In the genomic region with DNA sequence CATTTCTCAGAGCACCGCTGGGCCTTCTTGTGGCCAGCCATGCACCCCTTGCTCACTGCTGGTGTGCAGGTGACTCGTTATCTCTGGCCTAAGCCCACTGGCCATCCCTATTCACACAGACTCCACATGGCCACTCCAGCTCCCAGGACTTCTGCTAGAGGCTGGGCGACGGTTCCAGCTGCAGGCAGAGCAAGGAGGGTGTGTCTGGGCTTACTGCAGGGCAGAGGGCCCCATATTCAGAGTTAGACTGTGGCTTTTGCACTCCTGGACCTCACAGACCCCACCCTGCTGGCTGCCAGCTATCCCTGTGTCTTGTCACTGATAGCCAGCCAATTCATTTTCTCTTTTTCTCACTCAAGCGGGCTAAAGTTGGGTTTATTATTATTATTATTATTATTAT, we compare ENCODE assay signal across 1 mouse cellular context.
TF ChIP-seq lines count a peak whose summit lies in the region.

No protein-coding gene starts in this region.

TF ChIP-seq in ES-E14, 5 proteins besides CTCF, POLR2A, EP300 and RAD21:
- TF ChIP-seq CHD2 (IDR thresholded peaks at IDR 0.05; ENCODE audit: low read depth, low read length) (no peak), ZC3H11A (IDR thresholded peaks at IDR 0.05; ENCODE audit: borderline replicate concordance, low read depth, low read length) (no peak), ZNF384 (IDR thresholded peaks at IDR 0.05; ENCODE audit: low read depth, low read length) (no peak), MAFK (IDR thresholded peaks at IDR 0.05; ENCODE audit: insufficient read depth, low read depth, low read length) (no peak), HCFC1 (IDR thresholded peaks at IDR 0.05; ENCODE audit: borderline replicate concordance, insufficient read depth, low read length) (no peak)
TF ChIP-seq in ES-E14: peak in this region for 0.
